Mouse (Mus musculus) erythroblast, embryonic 14.5 days (primary cell): ENCODE results near the gene Mrtfb. TPM values are rescaled to one million over a fixed set of nuclear protein-coding genes. Genes with fewer than 3 reads are reported as not detected.

Experiments
- H3K27me3 ChIP-seq: 2 replicates; pipeline ENCODE4 v1.6.1; 2012; ENCODE audit warnings: inconsistent platforms; ENCODE audit not compliant: control insufficient read depth
- H3K36me3 ChIP-seq: 2 replicates; pipeline ENCODE4 v1.6.1; 2012; ENCODE audit warnings: mild to moderate bottlenecking, inconsistent platforms; ENCODE audit not compliant: control insufficient read depth
- H3K4me1 ChIP-seq: 2 replicates; pipeline ENCODE4 v1.6.1; 2012; ENCODE audit warnings: inconsistent platforms; ENCODE audit not compliant: control insufficient read depth
- H3K4me3 ChIP-seq: replicated peaks from 2 replicates; pipeline ENCODE3; 2012; ENCODE audit warnings: moderate library complexity, mild to moderate bottlenecking, inconsistent platforms
- H3K9me3 ChIP-seq: 2 replicates; pipeline ENCODE4 v1.6.1; 2012; ENCODE audit warnings: low read length, inconsistent platforms, mixed read lengths; ENCODE audit not compliant: control insufficient read depth
- GATA1 ChIP-seq: IDR thresholded peaks from 2 replicates; pipeline ENCODE4 v1.6.1; 2012; ENCODE audit warnings: low read length, inconsistent platforms, mixed read lengths
- TAL1 ChIP-seq: IDR thresholded peaks from 3 replicates; pipeline ENCODE4 v1.6.1; 2012; ENCODE audit warnings: low read length, inconsistent platforms, mixed read lengths
- polyA plus RNA-seq: library from polyadenylated mRNA; stranded (reverse); fragments of >175 nt; gene quantifications from 2 replicates; pipeline ENCODE4 v1.2.3, GENCODE M21; 2012

The Mrtfb gene
- polyA plus RNA-seq, 1 experiment, result 0.01 TPM

GRCm38 (mm10) chr16:13232912-13233802, 23.1 kb upstream of the Mrtfb start:
- no peaks in the 10 kb centered on the region for H3K27me3 ChIP-seq
- TF ChIP-seq GATA1, result no peak
- no peak for TF ChIP-seq TAL1
- H3K4me3 ChIP-seq, result no peak overlapping the region

GRCm38 (mm10) chr16:13239039-13239438, 17.2 kb upstream of the Mrtfb start:
- Histone ChIP-seq H3K4me1 (no peaks in the 10 kb centered on the region), H3K4me3 (no peak overlapping the region), H3K36me3 (no peaks in the 10 kb centered on the region), H3K9me3 (no peaks in the 10 kb centered on the region), H3K27me3 (no peaks in the 10 kb centered on the region)
- TF ChIP-seq GATA1 (no peak), TAL1 (no peak)

More at GRCm38 (mm10) chr16:13232912-13233802, 23.1 kb upstream of the Mrtfb start:
- Histone ChIP-seq H3K4me1 (no peaks in the 10 kb centered on the region), H3K9me3 (no peaks in the 10 kb centered on the region), H3K36me3 (no peaks in the 10 kb centered on the region)

GRCm38 (mm10) chr16:13239544-13239943, 16.7 kb upstream of the Mrtfb start:
- TF ChIP-seq TAL1, result no peak
- TF ChIP-seq GATA1, result no peak
- no peaks in the 10 kb centered on the region for H3K4me1 ChIP-seq
- H3K27me3 ChIP-seq, result no peaks in the 10 kb centered on the region
- no peaks in the 10 kb centered on the region for H3K36me3 ChIP-seq
- no peaks in the 10 kb centered on the region for H3K9me3 ChIP-seq
- H3K4me3 ChIP-seq, result no peak overlapping the region

GRCm38 (mm10) chr16:13240326-13240725, 16.0 kb upstream of the Mrtfb start:
- H3K27me3 ChIP-seq, result no peaks in the 10 kb centered on the region
- H3K4me1 ChIP-seq, result no peaks in the 10 kb centered on the region
- no peak for TF ChIP-seq TAL1
- TF ChIP-seq GATA1, result no peak
- H3K4me3 ChIP-seq, result no peak overlapping the region
- H3K36me3 ChIP-seq, result no peaks in the 10 kb centered on the region
- no peaks in the 10 kb centered on the region for H3K9me3 ChIP-seq

GRCm38 (mm10) chr16:13245658-13246057, 10.6 kb upstream of the Mrtfb start:
- Histone ChIP-seq H3K4me3 (no peak overlapping the region), H3K4me1 (no peaks in the 10 kb centered on the region), H3K9me3 (no peaks in the 10 kb centered on the region), H3K27me3 (no peaks in the 10 kb centered on the region), H3K36me3 (no peaks in the 10 kb centered on the region)
- TF ChIP-seq TAL1, result no peak
- no peak for TF ChIP-seq GATA1

- Histone ChIP-seq H3K4me1 (no peaks in the 10 kb centered on the region), H3K4me3 (no peak overlapping the region)
- TF ChIP-seq GATA1, result no peak
- no peak for TF ChIP-seq TAL1
Measured at GRCm38 (mm10) chr16:13246855-13247254, 9.4 kb upstream of the Mrtfb start.

GRCm38 (mm10) chr16:13250061-13250460, 6.2 kb upstream of the Mrtfb start:
- H3K27me3 ChIP-seq, result no peaks in the 10 kb centered on the region; the same call in 1 of the 2 replicates
- no peaks in the 10 kb centered on the region for H3K36me3 ChIP-seq
- H3K9me3 ChIP-seq, result no peaks in the 10 kb centered on the region
- no peaks in the 10 kb centered on the region for H3K4me1 ChIP-seq
- TF ChIP-seq GATA1 (no peak), TAL1 (no peak)
- no peak overlapping the region for H3K4me3 ChIP-seq

More at GRCm38 (mm10) chr16:13246855-13247254, 9.4 kb upstream of the Mrtfb start:
- H3K27me3 ChIP-seq, result no peaks in the 10 kb centered on the region
- H3K9me3 ChIP-seq, result no peaks in the 10 kb centered on the region
- H3K36me3 ChIP-seq, result no peaks in the 10 kb centered on the region

- TF ChIP-seq TAL1, result no peak
- TF ChIP-seq GATA1, result no peak
- H3K9me3 ChIP-seq, result no peaks in the 10 kb centered on the region
- H3K27me3 ChIP-seq, result peaks cover 18% of the 10 kb centered on the region
- H3K36me3 ChIP-seq, result no peaks in the 10 kb centered on the region
- peaks cover 19% of the 10 kb centered on the region for H3K4me1 ChIP-seq
- peak overlapping the region; percentile 83 for H3K4me3 ChIP-seq
Measured at GRCm38 (mm10) chr16:13256667-13257527, 616 bp downstream of the Mrtfb start.

GRCm38 (mm10) chr16:13257528-13257835, 1.2 kb downstream of the Mrtfb start:
- Histone ChIP-seq H3K4me1 (peaks cover 19% of the 10 kb centered on the region), H3K9me3 (no peaks in the 10 kb centered on the region), H3K27me3 (peaks cover 18% of the 10 kb centered on the region), H3K4me3 (peak overlapping the region; percentile 83), H3K36me3 (no peaks in the 10 kb centered on the region)
- no peak for TF ChIP-seq TAL1
- TF ChIP-seq GATA1, result peak; percentile 38; the same call in 1 of the 2 replicates
